ENCODE assay signal across 31 mouse cellular contexts in genomic region chr14:27998551-27998950, GRCm38 (mm10).
DNase-seq lines count a peak whose midpoint lies in the region; ATAC-seq and TF ChIP-seq lines count a peak whose summit lies in the region.
"Had no signal": no experiment of that assay in that cellular context is flagged by ENCODE, and none has a peak within 500 bp of the region (broad histone marks: within the 10 kb centered on the region; RNA-seq: fewer than 3 reads in every experiment).

No protein-coding gene starts in this region.

- H3K27ac ChIP-seq in layer of hippocampus, adult 2 months = peak overlapping the region; percentile 61
- H3K27ac ChIP-seq in embryonic facial prominence, embryonic 14.5 days (replicated peaks; ENCODE audit: low read depth, low read length) = no peak overlapping the region
- 0 out of 2 replicates have a peak overlapping the region, but pooled peaks have one; percentile 23 for H3K27ac ChIP-seq in limb, embryonic 12.5 days
- H3K27ac ChIP-seq: embryonic facial prominence, embryonic 12.5 days; forebrain, embryonic 12.5 days; heart, embryonic 15.5 days; hindbrain, embryonic 10.5 days; hindbrain, embryonic 13.5 days had no signal

- no peak overlapping the region for H3K9ac ChIP-seq in embryonic facial prominence, embryonic 14.5 days (ENCODE audit: low read depth, low read length)
- no peak overlapping the region for H3K9ac ChIP-seq in limb, embryonic 12.5 days (replicated peaks)
- H3K9ac ChIP-seq: embryonic facial prominence, embryonic 12.5 days; forebrain, embryonic 12.5 days; heart, embryonic 12.5 days; heart, embryonic 15.5 days; hindbrain, embryonic 13.5 days had no signal

- no peaks in the 10 kb centered on the region; the same call in 1 of the 2 replicates for H3K4me1 ChIP-seq in embryonic facial prominence, embryonic 14.5 days (ENCODE audit: control insufficient read depth, insufficient read depth, low read length)
- peaks cover 21% of the 10 kb centered on the region for H3K4me1 ChIP-seq in limb, embryonic 12.5 days (replicated peaks)
- H3K4me1 ChIP-seq: heart, embryonic 12.5 days; heart, embryonic 15.5 days; hindbrain, embryonic 10.5 days; hindbrain, embryonic 13.5 days had no signal

- no peak for TF ChIP-seq CTCF in layer of hippocampus, adult 2 months (conservative IDR thresholded peaks at IDR 0.05)
- TF ChIP-seq CTCF in brain, embryonic 14.5 days (IDR thresholded peaks at IDR 0.05; ENCODE audit: borderline replicate concordance, extremely low read depth, insufficient read depth, insufficient read length) = no peak

- H3K4me3 ChIP-seq in layer of hippocampus, adult 2 months = no peak overlapping the region
- no peak overlapping the region for H3K4me3 ChIP-seq in embryonic facial prominence, embryonic 14.5 days (ENCODE audit: low read depth, low read length)
- H3K4me3 ChIP-seq in limb, embryonic 12.5 days (replicated peaks) = no peak overlapping the region
- H3K4me3 ChIP-seq: embryonic facial prominence, embryonic 12.5 days; forebrain, embryonic 12.5 days; heart, embryonic 12.5 days; heart, embryonic 15.5 days; hindbrain, embryonic 10.5 days; hindbrain, embryonic 13.5 days had no signal

- no peaks in the 10 kb centered on the region for H3K36me3 ChIP-seq in embryonic facial prominence, embryonic 14.5 days (ENCODE audit: control insufficient read depth, insufficient read depth, low read length)
- no peaks in the 10 kb centered on the region for H3K36me3 ChIP-seq in limb, embryonic 12.5 days
- H3K36me3 ChIP-seq: embryonic facial prominence, embryonic 12.5 days; forebrain, embryonic 12.5 days; heart, embryonic 12.5 days; heart, embryonic 15.5 days; hindbrain, embryonic 10.5 days; hindbrain, embryonic 13.5 days had no signal

- no peaks in the 10 kb centered on the region for H3K27me3 ChIP-seq in embryonic facial prominence, embryonic 14.5 days (replicated peaks; ENCODE audit: control insufficient read depth, insufficient read depth, low read length)
- H3K27me3 ChIP-seq in limb, embryonic 12.5 days = no peaks in the 10 kb centered on the region
- H3K27me3 ChIP-seq: embryonic facial prominence, embryonic 12.5 days; forebrain, embryonic 12.5 days; heart, embryonic 12.5 days; heart, embryonic 15.5 days; hindbrain, embryonic 13.5 days had no signal

- H3K4me2 ChIP-seq in embryonic facial prominence, embryonic 14.5 days (ENCODE audit: low read depth, low read length) = no peak overlapping the region
- no peak overlapping the region for H3K4me2 ChIP-seq in limb, embryonic 12.5 days
- H3K4me2 ChIP-seq: embryonic facial prominence, embryonic 12.5 days; forebrain, embryonic 12.5 days; heart, embryonic 12.5 days; heart, embryonic 15.5 days; hindbrain, embryonic 13.5 days had no signal

- TF ChIP-seq POLR2A in brain, embryonic 14.5 days (IDR thresholded peaks at IDR 0.05; ENCODE audit: borderline replicate concordance, extremely low read depth, insufficient read depth, insufficient read length, poor library complexity, severe bottlenecking) = no peak

- 48% methylated on average over 3 of the region's 3 CpGs for WGBS in embryonic facial prominence, embryonic 14.5 days
- WGBS in limb, embryonic 12.5 days = 11% methylated on average over 3 of the region's 3 CpGs

- ATAC-seq in embryonic facial prominence, embryonic 14.5 days (ENCODE audit: low read depth) = no peak
- ATAC-seq in limb, embryonic 12.5 days (ENCODE audit: insufficient number of reproducible peaks, insufficient read depth, low FRiP score, low TSS enrichment, low read depth) = no peak
- ATAC-seq: activated CD4-positive, CD25-positive, alpha-beta regulatory T cell, adult 4 months; CD4-positive, CD25-positive, alpha-beta regulatory T cell, adult 4 months; forebrain, embryonic 16.5 days; hindbrain, embryonic 16.5 days; inflammation-experienced regulatory T-cells, adult 6 months; intestine, embryonic 16.5 days had no signal

- no peak for DNase-seq in layer of hippocampus, adult 2 months (ENCODE audit: low spot score in 2 of 2)
- DNase-seq in layer of hippocampus, postnatal 36 days = no peak
- peak; percentile 51 for DNase-seq in brain, embryonic 14.5 days (ENCODE audit: low read depth)
- peak; percentile 42 for DNase-seq in embryonic facial prominence, embryonic 14.5 days (ENCODE audit: low spot score)
- DNase-seq in cerebellum, adult 9-11 months = no peak
- DNase-seq in cerebellum, postnatal 10 days = no peak
- DNase-seq: adrenal gland, adult 8-10 months; adrenal gland, postnatal 25 days; cerebellum, adult 18-20 months; cerebellum, adult 9-10 months; cerebellum, postnatal 36 days; embryo, embryonic 11 days; gastrocnemius, postnatal 10 days; gastrocnemius, postnatal 36 days; heart, adult 11 months; heart, postnatal 10 days; heart, postnatal 36 days; kidney, adult 18-20 months had no signal

- no peaks in the 10 kb centered on the region for H3K9me3 ChIP-seq in embryonic facial prominence, embryonic 14.5 days (ENCODE audit: control insufficient read depth, low read length)
- H3K9me3 ChIP-seq in limb, embryonic 12.5 days = no peaks in the 10 kb centered on the region
- H3K9me3 ChIP-seq: embryonic facial prominence, embryonic 12.5 days; forebrain, embryonic 12.5 days; heart, embryonic 12.5 days; heart, embryonic 15.5 days; hindbrain, embryonic 10.5 days; hindbrain, embryonic 13.5 days had no signal

Comparison
In these comparisons a context has a peak if more than half of its experiments do, and no peak if none do; other contexts are left out.
1. DNase-seq: peak in brain, embryonic 14.5 days (single experiment) and embryonic facial prominence, embryonic 14.5 days (single experiment); none in layer of hippocampus, adult 2 months (0 of 2), layer of hippocampus, postnatal 36 days (0 of 2), cerebellum, adult 9-11 months (single experiment) and cerebellum, postnatal 10 days (0 of 2).